Mouse (Mus musculus) monocyte, adult 2 months (primary cell): ENCODE results near the gene Serf2.
"Not testable (repeated sequence)": the region's sequence is repeated elsewhere in the genome, so short reads cannot be mapped to it uniquely, and the experiment has no call there.

ENCODE experiments used
- DNase-seq, 2 experiments: peaks; one replicate each; pipeline ENCODE4 v3.0.0; 2022; ENCODE audit warnings: low spot score in 2 of 2, low read depth in 1 of 2

The Serf2 gene

DNA sequence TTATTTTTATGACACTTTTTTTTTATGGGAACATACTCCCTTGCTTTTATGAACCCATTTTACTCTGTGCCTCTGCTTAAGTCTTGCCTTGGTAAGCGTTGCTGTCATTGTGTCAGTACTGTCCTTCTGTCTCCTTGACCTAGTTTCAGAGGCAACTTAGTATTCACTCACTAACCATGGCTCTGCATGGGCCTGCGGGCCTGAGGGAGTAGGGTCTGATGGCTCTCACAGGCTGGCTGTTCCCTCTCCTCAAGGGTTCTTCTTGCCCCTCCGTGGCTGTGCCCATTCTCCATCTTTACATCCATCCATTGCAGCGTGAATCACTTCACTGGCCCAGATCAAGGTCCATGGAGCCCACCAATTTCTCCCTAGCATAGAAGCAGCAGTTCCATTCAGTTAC, 2.5 kb upstream of the Serf2 start:
- no peak for DNase-seq

DNA sequence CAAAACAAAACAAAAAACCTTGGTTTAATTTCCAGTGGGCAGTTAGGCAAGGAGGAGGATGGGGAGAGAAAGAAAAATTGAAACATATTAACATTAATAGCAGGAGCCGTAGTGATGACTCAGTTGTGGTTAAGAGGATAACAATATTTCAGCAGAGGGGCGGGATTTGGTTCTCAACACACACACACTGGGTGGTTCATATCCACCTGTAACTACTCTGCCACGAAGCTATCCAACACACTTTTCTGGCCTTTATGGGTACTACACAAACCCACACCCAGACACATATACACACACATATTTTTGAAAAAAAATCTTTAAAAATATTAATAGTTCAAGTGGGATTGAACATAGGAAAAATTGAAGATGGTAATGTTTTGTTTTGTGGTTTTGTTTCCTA, 2.0 kb upstream of the Serf2 start:
- DNase-seq: no peak

DNA sequence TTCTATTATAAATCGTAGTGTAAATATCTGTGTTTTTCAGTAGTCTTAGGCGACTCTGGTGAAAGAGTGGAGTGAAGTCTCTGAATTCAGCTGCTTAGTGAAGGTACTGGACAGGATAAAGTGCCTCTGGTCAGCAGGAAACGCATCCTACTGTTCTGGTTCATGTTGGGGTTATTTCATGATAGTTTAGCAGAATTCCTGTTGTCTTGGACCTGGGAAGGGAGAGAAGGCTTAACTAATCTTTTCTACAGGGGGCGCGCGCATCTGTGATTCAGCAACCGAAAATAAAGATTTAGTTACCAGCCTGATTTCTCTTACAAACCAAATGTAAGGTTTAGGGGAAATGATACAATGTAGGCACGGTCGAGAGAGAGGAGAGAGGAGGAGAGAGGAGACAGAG, 859 bp upstream of the Serf2 start:
- no peak for DNase-seq

DNA sequence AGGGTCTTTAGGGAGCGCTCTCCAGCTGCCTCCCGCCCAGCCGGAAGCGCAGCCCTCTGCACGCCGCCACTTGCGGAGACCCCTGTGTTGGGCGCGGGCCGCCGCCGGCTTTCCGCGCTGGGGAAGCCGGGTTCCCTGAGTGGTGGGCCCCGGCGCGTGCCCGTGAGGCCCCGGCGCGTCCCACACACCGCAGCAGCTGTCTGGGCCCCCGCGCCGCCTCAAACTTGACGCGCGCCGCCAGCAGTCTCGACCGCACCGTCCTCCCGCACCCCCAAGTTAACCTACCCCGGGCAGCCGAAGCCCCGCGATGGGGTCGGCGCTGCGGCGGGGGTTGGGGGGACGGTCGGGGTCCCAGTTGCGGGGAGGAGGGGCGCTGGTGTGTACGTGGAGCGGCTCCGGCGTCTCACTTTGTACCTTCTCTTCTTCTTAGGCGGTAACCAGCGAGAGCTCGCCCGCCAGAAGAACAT, 583 bp downstream of the Serf2 start:
- DNase-seq: no peak

DNA sequence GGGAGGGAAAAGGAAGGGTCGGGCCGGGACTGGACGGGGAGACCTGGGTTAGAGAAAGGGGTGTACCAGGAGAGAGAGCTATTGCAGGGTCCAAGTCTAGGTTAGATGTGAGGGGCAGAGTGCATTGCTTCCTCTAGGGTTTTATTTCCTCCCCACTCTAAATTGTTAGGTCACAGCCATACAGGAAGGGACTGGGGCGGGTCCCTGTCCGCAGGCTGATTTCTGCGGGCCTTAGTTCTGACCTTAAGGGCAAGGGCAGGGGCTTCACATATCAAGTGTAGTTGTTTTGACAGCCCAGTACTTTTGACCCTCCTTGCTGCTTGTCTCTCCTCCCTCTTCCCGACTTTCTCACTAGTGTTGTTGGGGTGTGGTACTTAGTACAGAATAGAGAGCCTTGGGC, 1.1 kb downstream of the Serf2 start:
- DNase-seq: no peak

DNA sequence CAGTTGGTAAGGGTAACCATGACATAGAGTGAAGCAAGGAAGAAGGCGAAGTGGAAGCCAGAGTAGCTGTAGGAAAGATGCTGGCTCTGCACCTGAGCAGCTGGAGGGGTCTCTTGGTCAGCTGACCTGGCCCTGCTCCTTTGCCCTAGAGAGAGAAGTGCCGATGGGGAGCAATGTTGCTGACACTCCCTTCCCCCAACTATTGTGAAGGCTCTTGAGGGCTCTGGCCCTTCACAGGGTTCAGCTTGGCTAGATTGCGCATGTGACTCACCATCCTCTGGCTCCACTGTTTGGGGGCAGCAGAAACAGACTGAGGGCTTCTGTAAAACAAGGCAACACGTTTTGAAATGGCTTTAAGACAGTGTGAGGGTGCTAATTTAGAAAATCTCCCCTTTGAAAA, 3.4 kb downstream of the Serf2 start:
- no peak for DNase-seq

DNA sequence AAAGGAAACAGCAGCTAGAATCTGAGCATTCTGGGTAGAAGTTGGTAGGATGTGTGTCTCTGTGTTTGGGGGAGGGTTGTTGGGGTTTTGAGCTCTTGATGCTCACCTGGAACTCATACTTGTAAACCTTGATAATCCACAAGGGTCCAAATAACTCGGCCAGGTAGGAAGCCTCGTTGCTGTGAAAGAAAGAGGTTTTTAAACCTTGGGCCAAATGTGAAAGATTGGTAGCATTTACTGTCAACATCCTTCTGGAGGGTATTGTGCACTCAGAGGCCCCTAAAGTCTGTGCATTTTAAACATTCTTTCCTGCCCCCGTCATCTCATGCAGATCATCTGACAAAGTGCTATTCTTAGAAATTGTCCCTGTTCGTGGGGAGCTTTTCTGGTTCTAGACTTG, 4.0 kb downstream of the Serf2 start, which contains the start of gene Hypk:
TSS of gene Hypk (plus strand) at position 301 of the 400 bp plus-strand sequence.
- DNase-seq: no peak

DNA sequence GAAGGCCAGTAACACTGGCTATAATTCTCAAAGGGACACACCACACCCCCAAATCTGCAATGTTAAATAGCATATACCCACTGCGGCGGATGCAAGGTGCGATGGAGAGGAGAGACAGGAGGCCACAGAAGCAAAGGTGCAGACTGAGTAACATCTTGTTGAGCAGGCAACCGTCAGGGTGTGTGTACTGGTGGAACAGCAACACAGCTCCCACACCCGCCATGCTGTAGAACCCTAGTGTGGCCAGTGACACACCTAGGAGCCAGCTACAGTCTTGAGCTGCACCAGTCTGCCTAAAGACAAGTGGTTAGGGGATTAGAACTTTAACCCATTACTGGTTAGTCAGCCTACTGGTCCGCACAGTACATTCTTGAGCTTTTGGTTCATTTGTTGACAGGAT, 4.9 kb downstream of the Serf2 start:
- no peak for DNase-seq

DNA sequence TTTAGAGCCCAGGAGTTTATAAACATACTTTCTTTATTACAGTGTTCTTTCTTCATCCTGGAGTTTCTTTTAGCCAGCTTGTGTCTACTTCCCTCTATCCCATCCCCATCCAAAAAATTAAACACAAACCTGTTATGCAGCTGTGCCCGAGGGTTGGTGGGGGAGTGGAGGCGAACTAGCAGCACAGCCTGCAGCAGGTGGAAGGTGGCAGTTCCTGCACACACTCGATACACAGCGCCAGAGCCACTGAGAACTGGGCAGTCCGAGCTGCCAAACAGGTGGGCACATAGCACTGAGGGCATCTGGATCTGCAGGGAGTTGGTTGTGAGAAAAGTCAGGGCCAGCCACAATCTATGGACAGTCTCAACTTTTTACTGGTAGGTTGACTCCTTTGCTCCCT, 6.5 kb downstream of the Serf2 start:
- no peak for DNase-seq

DNA sequence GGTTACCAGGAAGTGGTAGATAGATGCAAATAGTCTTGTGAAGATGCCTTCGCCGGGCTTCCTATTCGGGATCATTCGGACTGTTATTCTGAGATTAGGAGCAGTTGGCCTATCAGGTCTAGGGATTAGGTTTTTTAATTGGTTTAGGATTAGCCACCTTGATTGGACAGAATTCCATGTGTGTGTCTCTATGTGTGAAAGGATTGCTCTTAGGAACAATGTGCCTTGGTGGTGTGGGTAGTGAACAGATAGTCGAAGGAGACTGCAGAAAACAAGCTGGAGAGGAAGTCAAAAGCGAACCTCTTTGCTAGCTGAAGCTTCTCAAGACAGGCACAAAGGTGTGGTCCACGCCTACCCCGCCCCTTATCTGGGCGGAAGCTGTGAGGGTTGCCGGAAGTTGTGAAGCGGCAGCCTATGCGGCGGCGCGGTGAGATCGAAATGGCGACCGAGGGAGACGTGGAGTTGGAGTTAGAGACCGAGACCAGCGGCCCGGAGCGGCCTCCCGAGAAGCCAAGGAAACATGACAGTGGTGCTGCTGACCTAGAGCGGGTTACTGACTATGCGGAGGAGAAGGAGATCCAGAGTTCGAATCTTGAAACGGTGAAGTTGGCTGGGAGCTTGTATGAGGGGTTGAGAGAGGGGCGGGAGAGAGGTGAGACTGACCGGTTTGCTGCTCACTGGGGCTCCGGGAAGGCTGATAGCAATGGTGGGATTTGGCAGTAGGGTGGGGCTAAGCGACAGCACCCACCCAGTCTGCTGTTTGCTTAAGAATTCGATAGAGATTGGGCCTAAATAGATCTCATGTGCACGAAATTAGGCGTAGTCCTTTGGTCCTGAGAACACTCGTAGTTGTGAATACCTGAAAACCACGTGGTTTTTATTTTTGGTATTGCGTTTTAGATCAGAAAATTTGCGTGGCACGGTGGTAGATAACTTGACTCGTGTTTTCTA, 8.0 kb downstream of the Serf2 start, which contains the start of gene Serinc4:
TSS of gene Serinc4 (minus strand) at position 90 of the 951 bp plus-strand sequence.
- peak; percentile 62 to 71 for DNase-seq

DNA sequence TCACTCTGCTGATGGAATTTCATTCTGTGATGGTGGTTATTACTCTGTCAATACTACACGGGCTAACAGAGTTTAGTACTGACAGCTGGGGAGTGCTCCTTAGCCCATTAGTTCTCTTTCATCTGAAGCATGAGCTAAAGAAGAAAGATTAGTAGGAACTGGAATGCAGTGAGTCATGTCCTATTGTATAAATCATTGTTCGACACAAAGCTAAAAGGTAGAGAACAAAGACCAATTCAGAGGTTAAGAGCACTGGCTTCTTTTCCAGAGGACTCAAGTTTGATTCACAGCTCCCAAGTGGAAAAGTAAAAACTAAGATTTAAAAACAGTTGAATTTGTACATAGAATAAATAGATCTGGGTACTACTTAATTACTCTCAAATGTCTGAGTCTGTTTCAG, 11.1 kb downstream of the Serf2 start:
- DNase-seq: no peak

DNA sequence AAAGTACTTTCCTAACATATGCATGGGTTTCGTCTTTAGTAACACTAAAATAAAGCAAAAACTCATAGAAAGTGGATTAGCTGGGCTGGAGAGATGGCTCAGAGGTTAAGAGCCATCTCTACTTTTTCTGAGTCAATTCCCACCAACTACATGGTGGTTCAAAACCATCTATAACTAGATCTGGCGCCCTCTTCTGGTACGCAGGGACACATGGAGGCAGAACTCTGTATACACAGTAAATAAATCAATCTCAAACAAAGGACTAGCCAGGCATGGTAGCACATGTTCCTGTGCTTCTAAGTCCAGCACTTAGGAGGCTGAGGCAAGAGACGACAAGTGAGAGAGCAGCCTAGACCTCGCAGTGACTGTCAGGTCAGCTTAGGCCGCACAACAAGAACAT, 20.0 kb downstream of the Serf2 start:
- not testable (repeated sequence) for DNase-seq

DNA sequence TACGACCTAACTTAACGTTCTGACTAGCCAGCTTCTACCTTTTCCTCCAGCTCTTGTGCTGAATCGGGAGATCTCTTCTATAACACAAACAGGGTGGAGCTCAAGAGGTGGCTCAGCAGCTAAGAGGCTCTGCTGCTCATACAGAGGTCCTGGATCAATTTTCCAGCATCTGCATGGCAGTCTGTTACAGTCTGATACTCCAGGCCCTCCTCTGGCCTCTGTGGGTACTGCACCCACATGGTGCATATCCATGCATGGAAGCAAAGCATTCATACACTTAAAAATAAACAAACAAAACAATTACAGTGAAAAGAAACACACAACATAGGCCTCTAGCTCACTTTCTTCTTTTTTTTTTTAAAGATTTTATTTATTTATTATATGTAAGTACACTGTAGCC, 23.8 kb downstream of the Serf2 start:
- DNase-seq: not testable (repeated sequence)

DNA sequence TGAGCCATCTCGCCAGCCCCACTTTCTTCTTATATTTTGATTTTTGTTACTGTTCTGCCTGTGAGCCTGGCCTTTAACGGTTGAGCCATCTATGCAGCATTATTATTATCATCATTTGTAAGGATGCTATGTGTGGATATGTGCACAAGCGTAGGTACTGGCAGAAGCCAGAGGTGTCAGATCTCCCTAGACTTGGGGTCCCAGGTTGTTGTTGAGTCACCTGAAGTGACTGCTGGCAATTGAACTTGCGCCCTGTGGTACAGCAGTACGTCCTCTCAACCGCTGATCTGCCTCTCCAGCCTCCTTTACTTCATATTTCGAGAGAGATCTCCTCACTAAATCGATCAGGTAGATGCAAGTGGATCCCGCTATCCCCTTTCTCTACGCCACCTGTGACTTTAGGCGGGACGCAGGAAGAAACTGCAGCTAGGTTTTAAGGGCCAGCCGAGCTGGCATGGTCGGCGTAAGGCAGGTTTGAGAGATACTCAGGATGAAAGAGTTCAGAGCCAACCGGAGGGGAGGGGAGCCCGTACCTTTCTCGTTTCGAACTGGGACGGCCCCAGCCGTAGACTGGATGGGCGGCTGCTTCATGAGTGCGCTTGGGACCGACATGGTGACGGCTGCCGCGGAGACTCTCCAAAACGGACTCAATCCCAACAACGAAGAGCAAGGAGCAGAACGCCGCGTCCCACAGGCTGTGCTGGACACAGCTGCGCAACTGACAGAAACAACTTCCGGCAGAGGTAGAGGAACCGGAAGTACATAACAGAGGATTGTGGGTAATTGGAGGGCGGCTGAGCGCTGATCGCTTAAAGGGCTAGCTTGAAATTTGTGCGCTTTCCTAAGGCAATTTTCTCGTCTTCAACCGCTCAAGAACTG, 24.5 kb downstream of the Serf2 start, which contains the start of gene Mfap1b:
TSS of gene Mfap1b (minus strand) at position 767 of the 879 bp plus-strand sequence.
- peak; percentile 27 to 60 for DNase-seq

DNA sequence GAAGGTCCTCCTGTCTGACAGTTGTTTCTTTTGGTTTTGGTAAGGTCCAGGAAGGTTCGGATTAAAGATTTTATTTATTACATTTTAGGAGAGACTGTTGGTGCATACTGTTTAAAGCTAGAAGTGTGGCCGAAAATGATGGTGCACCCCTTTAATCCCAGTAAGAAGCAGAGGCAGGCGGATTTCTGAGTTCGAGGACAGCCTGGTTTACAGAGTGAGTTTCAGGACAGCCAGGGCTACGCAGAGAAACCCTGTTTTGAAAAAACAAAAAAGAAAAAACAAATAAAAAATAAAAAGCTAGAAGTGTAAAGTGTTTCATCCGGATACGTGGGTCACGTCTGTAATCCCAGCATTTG, 25.2 kb downstream of the Serf2 start:
- no peak for DNase-seq

DNA sequence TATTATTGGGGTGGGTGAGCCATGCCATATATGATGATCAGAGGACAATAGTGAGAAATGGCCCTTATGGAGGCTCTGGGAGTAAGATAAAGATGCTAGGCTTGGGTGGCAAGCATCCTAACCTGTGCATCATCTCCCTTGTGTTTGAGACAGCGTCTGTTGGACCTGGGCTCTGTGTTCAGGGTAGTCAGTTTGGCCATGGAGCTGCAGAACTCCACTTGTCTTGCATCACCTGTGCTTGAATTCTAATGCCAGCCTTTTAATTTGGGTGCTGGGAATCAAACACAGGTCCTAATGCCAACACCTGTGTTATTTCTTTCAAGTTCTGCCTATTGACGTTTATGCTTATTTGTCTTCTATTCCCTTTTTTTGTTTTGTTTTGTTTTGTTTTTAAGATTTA, 26.3 kb downstream of the Serf2 start:
- DNase-seq: not testable (repeated sequence)

DNA sequence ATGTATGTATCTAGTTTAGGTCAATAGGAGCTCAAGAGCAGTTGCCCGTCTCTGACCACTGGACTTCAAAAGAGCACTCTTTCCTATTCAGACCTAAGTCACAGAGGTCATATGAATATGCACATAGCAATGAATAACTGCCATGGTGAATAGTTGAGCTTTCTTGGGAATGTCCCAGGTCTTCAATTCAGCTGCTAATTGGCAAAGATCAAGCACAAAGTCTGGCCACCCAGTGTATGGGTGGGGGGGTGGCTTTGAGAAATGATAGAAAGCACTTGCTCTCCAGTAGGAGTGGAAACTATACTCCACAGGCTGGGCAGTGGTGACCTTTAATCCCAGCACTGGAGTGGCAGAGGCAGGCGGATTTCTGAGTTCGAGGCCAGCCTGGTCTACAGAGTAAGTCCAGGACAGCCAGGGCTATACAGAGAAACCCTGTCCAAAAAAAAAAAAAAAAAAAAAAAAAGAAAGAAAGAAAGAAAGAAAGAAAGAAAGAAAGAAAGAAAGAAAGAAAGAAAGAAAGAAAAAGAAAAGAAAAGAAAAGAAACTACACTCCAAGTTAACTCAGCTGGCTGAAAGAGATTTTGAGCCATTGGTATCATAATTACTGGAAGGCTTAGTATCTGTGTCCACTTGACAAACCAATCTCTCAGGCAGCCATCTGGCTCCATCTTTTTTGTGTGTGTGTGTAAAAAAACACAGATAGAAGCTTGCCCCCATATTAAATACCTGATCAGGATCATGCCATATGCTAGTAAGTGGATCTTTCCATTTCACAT, 28.7 kb downstream of the Serf2 start:
- DNase-seq: no peak

DNA sequence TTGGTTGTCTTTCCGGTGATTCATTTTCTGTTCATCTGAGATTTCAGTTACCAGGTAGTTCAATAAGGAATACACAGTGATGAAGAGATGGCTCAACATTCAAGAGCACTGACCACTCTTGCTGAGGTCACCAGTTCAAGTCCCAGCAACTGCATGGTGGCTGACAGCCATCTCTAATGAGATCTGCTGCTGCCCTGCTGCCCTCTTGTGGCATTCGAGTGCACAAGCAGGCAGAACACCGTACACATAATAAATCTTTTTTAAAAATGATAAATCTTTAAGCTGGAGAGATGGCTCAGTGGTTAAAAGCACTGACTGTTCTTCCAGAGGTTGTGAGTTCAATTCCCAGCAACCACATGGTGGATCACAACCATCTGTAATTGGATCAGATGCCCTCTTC, 31.5 kb downstream of the Serf2 start:
- peak in 1 of 2 experiments; percentile 23 for DNase-seq

DNA sequence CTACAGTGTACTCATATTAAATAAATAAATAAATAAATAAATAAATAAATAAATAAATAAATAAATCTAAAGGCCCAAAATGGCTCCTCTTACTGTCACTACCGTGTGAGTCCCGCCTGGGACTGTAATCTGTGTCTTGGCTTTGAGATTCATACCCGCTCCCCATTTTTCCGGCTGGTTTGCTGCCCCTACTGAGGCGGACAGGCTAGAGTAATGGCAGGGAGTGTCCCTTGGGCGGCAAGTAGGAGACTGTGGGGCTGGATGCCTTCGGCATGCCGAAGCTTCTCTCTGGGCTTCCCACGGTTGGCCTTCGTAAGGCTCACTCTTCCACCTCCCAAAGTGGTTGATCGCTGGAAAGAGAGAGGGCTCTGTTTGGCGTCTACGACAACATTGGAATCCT, 31.9 kb downstream of the Serf2 start:
- DNase-seq: not testable (repeated sequence)

DNA sequence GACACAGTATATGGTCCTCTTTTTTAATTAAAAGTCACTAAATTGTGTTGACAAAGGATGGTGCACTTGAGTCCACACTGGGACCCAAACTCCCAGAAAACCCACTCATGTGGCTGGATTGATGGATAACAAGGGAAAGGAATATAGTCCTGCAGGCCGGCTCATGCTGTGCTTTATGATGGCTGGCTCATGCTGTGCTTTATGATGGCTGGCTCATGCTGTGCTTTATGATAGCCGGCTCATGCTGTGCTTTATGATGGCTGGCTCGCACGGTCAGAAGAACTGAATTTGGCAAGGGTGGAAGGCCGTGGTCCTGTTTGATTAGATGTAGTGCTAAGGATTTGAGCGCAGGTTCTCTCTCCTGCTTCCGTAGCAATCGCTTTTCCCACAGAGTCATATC, 34.6 kb downstream of the Serf2 start:
- no peak for DNase-seq

DNA sequence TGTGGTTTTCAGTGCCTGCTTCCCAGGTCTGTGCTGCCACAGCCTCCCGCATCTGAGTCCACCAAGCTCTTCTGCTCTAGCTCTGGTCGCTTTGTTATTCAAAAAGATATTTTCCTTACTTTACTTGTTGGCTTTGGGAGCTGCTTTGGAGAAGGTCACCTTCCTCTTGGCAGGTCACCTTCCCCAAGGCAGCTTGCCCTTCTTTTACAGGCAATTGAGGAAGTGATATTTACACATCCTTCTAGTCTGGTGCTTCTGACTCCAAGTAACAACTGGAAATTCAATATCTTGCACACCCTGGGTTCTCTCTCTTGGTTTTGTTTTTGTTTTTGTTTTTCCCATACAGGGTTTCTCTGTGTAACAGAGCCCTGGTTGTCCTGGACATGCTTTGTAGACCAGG, 35.4 kb downstream of the Serf2 start:
- not testable (repeated sequence) for DNase-seq
